Mouse (Mus musculus): ENCODE results near the gene Reps2. TPM values are rescaled to one million over a fixed set of nuclear protein-coding genes. Genes with fewer than 3 reads are reported as not detected.

Gene Reps2
- polyA plus RNA-seq, 1 experiment from 2014 or later: 2.3 TPM

DNA sequence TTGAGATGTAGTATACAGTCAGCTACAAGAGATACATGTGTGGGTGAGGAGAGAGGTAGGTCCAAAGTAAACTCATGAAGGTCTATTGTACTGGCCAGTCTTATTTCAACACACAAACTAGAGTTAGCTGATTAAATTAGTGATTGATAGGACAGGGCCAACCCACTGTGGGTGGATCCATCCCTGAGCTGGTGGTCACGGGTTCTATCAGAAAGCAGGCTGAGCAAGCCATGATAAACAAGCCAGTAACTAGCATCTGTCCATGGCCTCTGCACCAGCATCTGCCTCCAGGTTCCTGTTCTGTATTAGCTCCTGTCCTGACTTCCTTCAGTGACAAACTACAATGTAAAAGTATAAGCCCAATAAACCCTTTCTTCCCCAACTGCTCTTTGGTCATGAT lies 200.1 kb downstream of the Reps2 start:
- H3K9me3 ChIP-seq (ENCODE audit: control insufficient read depth, low read length): no peaks in the 10 kb centered on the region
- no peak for ATAC-seq (ENCODE audit: low FRiP score, low TSS enrichment)
- no peak overlapping the region for H3K4me3 ChIP-seq (ENCODE audit: low read length)
- no peak overlapping the region for H3K27ac ChIP-seq (ENCODE audit: low read depth, low read length)
- no peaks in the 10 kb centered on the region for H3K4me1 ChIP-seq (ENCODE audit: control insufficient read depth, insufficient read depth, low read length)
- 81% methylated on average over 1 of the region's 1 CpGs for WGBS
- no peaks in the 10 kb centered on the region for H3K27me3 ChIP-seq (ENCODE audit: control insufficient read depth, insufficient read depth, low read length)
- no peaks in the 10 kb centered on the region for H3K36me3 ChIP-seq (ENCODE audit: control insufficient read depth, insufficient read depth, low read length)
- H3K9ac ChIP-seq (ENCODE audit: low read depth, low read length): no peak overlapping the region
- H3K4me2 ChIP-seq (replicated peaks; ENCODE audit: low read depth, low read length): no peak overlapping the region

DNA sequence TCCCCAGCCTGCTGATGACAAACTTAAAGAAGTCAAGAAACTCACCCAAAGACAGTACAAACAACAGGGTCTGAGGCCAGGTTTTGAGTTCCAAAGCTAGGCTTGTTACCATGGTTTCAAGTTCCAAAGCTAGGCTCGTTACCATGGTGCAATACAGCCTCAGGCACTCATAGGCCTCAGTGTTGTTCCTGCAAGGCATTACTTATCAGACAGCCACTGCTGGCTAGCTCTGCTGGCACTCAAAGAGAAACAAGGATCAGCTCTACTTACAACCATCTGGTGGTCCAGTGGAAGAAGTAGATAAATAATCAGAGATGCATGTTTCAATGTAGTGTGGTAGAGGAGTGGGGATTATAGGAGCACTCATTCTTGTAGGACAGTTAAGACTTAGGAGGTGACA lies 200.5 kb downstream of the Reps2 start:
- Histone ChIP-seq H3K4me2 (replicated peaks; ENCODE audit: low read depth, low read length) (no peak overlapping the region), H3K36me3 (ENCODE audit: control insufficient read depth, insufficient read depth, low read length) (no peaks in the 10 kb centered on the region), H3K9me3 (ENCODE audit: control insufficient read depth, low read length) (no peaks in the 10 kb centered on the region), H3K27me3 (ENCODE audit: control insufficient read depth, insufficient read depth, low read length) (no peaks in the 10 kb centered on the region), H3K4me1 (ENCODE audit: control insufficient read depth, insufficient read depth, low read length) (no peaks in the 10 kb centered on the region), H3K4me3 (ENCODE audit: low read length) (no peak overlapping the region), H3K27ac (ENCODE audit: low read depth, low read length) (no peak overlapping the region), H3K9ac (ENCODE audit: low read depth, low read length) (no peak overlapping the region)
- 31% methylated on average over 1 of the region's 1 CpGs for WGBS
- ATAC-seq (ENCODE audit: low FRiP score, low TSS enrichment): no peak

DNA sequence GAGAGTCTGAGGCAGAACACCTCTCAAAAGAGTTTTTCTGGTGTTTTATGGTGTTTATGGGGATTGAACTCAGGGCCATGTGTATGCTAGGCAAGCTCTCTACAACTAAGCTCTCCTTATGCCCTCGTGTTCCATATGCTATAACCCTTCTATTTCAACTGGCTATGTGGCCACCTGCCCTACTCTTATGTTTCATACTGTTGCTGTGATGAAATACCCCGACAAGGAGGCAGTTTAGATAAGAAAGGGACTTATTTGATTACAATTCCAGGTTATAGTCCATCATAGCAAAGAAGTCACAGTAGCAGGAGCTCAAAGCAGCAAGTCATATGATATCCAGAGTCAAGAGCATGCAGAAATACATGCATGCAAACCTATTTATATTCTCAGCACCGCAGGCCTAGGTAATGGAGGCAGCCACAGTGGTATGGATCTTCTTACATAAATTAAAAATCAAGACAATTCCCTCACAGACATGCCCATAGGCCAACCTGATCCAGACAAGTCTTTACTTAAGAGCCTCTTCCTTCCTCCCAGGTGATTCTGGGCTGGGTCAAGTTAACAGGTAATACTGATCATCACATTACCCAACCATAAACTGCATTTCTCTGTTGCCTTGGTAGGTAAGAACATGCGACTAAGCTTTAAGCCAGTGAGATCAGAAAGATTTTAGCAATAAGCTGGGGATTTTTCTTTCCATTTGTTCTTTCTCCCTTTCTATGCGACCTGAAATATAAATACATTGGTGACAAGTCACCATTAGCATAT lies 210.5 kb downstream of the Reps2 start:
- H3K9ac ChIP-seq (ENCODE audit: low read depth, low read length): no peak overlapping the region
- no peak overlapping the region for H3K4me2 ChIP-seq (replicated peaks; ENCODE audit: low read depth, low read length)
- WGBS: 80% methylated on average over 5 of the region's 5 CpGs
- no peak overlapping the region for H3K27ac ChIP-seq (ENCODE audit: low read depth, low read length)
- H3K9me3 ChIP-seq (ENCODE audit: control insufficient read depth, low read length): no peaks in the 10 kb centered on the region
- no peak for ATAC-seq (ENCODE audit: low FRiP score, low TSS enrichment)
- H3K36me3 ChIP-seq (ENCODE audit: control insufficient read depth, insufficient read depth, low read length): no peaks in the 10 kb centered on the region
- no peak overlapping the region for H3K4me3 ChIP-seq (ENCODE audit: low read length)
- no peaks in the 10 kb centered on the region for H3K4me1 ChIP-seq (ENCODE audit: control insufficient read depth, insufficient read depth, low read length)
- H3K27me3 ChIP-seq (ENCODE audit: control insufficient read depth, insufficient read depth, low read length): no peaks in the 10 kb centered on the region

DNA sequence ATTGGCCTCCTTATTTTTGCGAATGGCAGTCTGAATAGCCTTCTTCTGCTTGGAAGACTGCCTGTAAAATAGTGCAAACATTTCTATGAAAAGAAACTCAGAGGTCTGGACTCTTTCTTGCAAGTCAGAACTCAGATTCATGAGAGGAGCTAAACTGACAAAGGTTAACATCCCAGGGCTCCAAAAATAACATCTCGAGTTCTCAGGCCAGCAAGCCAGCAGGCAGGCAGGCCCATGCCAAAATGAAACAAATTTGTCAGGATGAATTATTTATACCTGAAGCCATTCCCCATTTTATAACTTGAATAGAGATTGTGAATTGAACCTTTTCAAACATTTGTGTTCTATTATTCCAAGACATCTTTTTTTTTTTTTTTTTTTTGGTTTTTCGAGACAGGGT lies 215.8 kb downstream of the Reps2 start:
- no peak overlapping the region for H3K9ac ChIP-seq (ENCODE audit: low read depth, low read length)
- WGBS: 61% methylated on average over 2 of the region's 3 CpGs

DNA sequence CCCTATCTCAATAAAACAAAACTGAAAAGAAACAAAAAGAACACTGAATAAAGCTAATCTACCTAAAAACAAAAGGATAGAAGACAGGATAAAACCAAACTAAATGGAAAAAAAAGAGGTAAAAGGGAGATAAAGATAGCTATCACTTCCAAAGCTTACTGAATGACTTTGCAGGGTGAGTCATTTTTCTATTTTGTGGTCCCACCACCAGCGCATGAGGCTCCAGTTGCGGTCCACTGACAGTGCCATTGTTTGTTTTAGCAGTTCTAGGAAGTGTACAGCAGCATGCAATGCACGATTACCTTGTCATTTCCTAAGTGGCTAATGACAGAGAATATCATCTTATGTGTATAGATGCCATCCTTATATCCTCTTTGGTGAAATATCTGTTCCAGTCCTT lies 224.0 kb downstream of the Reps2 start:
- ATAC-seq (ENCODE audit: low FRiP score, low TSS enrichment): no peak
- H3K9me3 ChIP-seq (ENCODE audit: control insufficient read depth, low read length): no peaks in the 10 kb centered on the region
- H3K4me3 ChIP-seq (ENCODE audit: low read length): no peak overlapping the region
- H3K27me3 ChIP-seq (ENCODE audit: control insufficient read depth, insufficient read depth, low read length): no peaks in the 10 kb centered on the region; the same call in 1 of the 2 replicates
- WGBS: 70% methylated on average over 3 of the region's 3 CpGs
- no peak overlapping the region for H3K4me2 ChIP-seq (replicated peaks; ENCODE audit: low read depth, low read length)
- no peak overlapping the region for H3K9ac ChIP-seq (ENCODE audit: low read depth, low read length)
- no peaks in the 10 kb centered on the region for H3K36me3 ChIP-seq (ENCODE audit: control insufficient read depth, insufficient read depth, low read length)
- no peaks in the 10 kb centered on the region for H3K4me1 ChIP-seq (ENCODE audit: control insufficient read depth, insufficient read depth, low read length)
- no peak overlapping the region for H3K27ac ChIP-seq (ENCODE audit: low read depth, low read length)

More for the DNA sequence above, 215.8 kb downstream of the Reps2 start:
- Histone ChIP-seq H3K4me2 (replicated peaks; ENCODE audit: low read depth, low read length) (no peak overlapping the region), H3K36me3 (ENCODE audit: control insufficient read depth, insufficient read depth, low read length) (no peaks in the 10 kb centered on the region), H3K4me1 (ENCODE audit: control insufficient read depth, insufficient read depth, low read length) (no peaks in the 10 kb centered on the region), H3K27me3 (ENCODE audit: control insufficient read depth, insufficient read depth, low read length) (no peaks in the 10 kb centered on the region), H3K4me3 (ENCODE audit: low read length) (no peak overlapping the region), H3K27ac (ENCODE audit: low read depth, low read length) (no peak overlapping the region), H3K9me3 (ENCODE audit: control insufficient read depth, low read length) (no peaks in the 10 kb centered on the region)
- ATAC-seq (ENCODE audit: low FRiP score, low TSS enrichment): no peak

DNA sequence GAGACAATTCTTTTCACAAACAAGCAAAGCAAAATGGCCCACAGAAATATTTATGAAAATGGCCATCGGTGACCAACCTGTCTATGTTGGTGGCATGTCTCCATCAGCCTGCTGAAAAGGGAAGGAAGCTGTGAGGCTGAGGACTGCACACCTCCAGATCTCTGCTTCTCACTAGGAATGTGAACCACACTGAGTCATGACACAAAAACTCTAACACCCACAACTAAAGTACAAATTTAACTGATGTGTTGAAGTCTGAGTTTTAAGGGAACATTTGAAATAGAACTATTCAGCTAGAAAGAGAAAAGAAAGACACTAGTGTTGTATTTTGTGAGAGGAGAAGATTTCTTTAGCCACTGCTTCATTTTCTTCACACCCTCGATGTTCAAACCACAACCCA lies 230.3 kb downstream of the Reps2 start:
- WGBS: 91% methylated on average over 2 of the region's 2 CpGs
- no peak for ATAC-seq (ENCODE audit: low FRiP score, low TSS enrichment)
- Histone ChIP-seq H3K4me1 (ENCODE audit: control insufficient read depth, insufficient read depth, low read length) (no peaks in the 10 kb centered on the region), H3K36me3 (ENCODE audit: control insufficient read depth, insufficient read depth, low read length) (no peaks in the 10 kb centered on the region), H3K9ac (ENCODE audit: low read depth, low read length) (no peak overlapping the region), H3K4me3 (ENCODE audit: low read length) (no peak overlapping the region), H3K9me3 (ENCODE audit: control insufficient read depth, low read length) (no peaks in the 10 kb centered on the region), H3K27me3 (ENCODE audit: control insufficient read depth, insufficient read depth, low read length) (no peaks in the 10 kb centered on the region; the same call in 1 of the 2 replicates), H3K4me2 (replicated peaks; ENCODE audit: low read depth, low read length) (no peak overlapping the region), H3K27ac (ENCODE audit: low read depth, low read length) (no peak overlapping the region)

DNA sequence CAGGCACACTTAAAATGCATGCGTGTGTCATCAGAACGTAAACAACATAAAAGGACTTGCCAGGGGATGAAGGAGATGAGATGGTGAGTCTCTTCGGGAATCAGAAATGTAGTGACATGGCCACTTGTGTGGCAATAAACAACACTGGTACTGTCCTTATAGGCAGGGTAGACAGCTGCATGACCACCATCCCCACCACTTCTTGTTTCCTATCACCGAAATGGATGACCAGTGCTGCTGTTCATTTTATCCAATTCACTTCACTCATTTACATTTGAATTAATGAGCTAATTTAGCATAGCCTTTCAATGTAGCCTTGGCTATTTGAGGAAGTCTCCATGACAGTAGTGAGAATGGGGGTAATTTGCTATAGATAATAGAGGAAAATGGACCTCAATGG lies 236.2 kb downstream of the Reps2 start:
- 90% methylated on average over 4 of the region's 4 CpGs for WGBS
- ATAC-seq (ENCODE audit: low FRiP score, low TSS enrichment): no peak
- Histone ChIP-seq H3K4me3 (ENCODE audit: low read length) (no peak overlapping the region), H3K4me1 (ENCODE audit: control insufficient read depth, insufficient read depth, low read length) (no peaks in the 10 kb centered on the region), H3K36me3 (ENCODE audit: control insufficient read depth, insufficient read depth, low read length) (no peaks in the 10 kb centered on the region), H3K27ac (ENCODE audit: low read depth, low read length) (no peak overlapping the region), H3K9me3 (ENCODE audit: control insufficient read depth, low read length) (no peaks in the 10 kb centered on the region), H3K9ac (ENCODE audit: low read depth, low read length) (no peak overlapping the region), H3K4me2 (replicated peaks; ENCODE audit: low read depth, low read length) (no peak overlapping the region), H3K27me3 (ENCODE audit: control insufficient read depth, insufficient read depth, low read length) (no peaks in the 10 kb centered on the region; the same call in 1 of the 2 replicates)

DNA sequence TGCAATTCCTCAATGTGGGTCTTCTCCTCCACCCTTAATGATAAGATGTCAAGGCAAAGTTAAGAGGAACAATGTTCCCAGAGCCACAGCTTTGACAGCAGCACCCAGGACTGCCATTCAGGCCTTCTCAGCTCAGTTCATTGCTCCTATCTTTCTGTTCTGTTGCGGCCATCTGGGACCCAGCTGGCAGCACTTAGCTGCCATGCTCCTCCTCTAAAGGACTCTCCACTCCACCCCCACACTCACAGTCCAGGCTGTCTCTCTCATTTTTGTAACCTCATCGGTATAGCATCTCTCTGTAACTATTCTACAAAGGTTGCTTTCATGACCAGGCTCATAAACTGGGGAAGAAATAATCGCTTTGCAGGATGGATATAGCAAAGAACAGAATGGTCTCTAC lies 241.0 kb downstream of the Reps2 start:
- Histone ChIP-seq H3K4me2 (replicated peaks; ENCODE audit: low read depth, low read length) (no peak overlapping the region), H3K27ac (ENCODE audit: low read depth, low read length) (no peak overlapping the region), H3K4me3 (ENCODE audit: low read length) (no peak overlapping the region), H3K4me1 (ENCODE audit: control insufficient read depth, insufficient read depth, low read length) (no peaks in the 10 kb centered on the region), H3K9me3 (ENCODE audit: control insufficient read depth, low read length) (no peaks in the 10 kb centered on the region), H3K9ac (ENCODE audit: low read depth, low read length) (no peak overlapping the region), H3K36me3 (ENCODE audit: control insufficient read depth, insufficient read depth, low read length) (no peaks in the 10 kb centered on the region), H3K27me3 (ENCODE audit: control insufficient read depth, insufficient read depth, low read length) (no peaks in the 10 kb centered on the region; the same call in 1 of the 2 replicates)
- WGBS: 74% methylated on average over 3 of the region's 3 CpGs
- ATAC-seq (ENCODE audit: low FRiP score, low TSS enrichment): no peak

DNA sequence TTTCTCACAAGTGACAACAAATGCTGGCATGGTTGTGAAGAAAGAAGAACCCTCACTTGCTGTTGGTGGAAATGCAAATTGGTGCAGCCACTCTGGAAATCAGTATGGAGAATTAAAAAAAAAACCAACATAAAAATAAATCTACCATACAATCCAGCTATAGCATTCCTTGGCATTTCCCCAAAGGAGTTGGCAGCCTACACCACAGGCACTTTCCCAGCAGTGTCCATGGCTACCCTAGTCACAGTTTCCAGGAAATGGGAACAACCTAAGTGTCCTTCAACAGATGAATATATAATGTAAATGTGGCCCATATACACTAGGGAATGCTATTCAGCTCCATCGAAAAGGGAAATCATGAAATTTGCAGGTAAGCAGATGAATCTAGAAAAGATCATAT lies 262.7 kb downstream of the Reps2 start:
- Histone ChIP-seq H3K9ac (ENCODE audit: low read depth, low read length) (no peak overlapping the region), H3K36me3 (ENCODE audit: control insufficient read depth, insufficient read depth, low read length) (no peaks in the 10 kb centered on the region), H3K4me2 (replicated peaks; ENCODE audit: low read depth, low read length) (no peak overlapping the region), H3K9me3 (ENCODE audit: control insufficient read depth, low read length) (no peaks in the 10 kb centered on the region), H3K27ac (ENCODE audit: low read depth, low read length) (no peak overlapping the region), H3K4me1 (ENCODE audit: control insufficient read depth, insufficient read depth, low read length) (no peaks in the 10 kb centered on the region), H3K4me3 (ENCODE audit: low read length) (no peak overlapping the region), H3K27me3 (ENCODE audit: control insufficient read depth, insufficient read depth, low read length) (no peaks in the 10 kb centered on the region)
- WGBS: 91% methylated on average over 1 of the region's 1 CpGs
- ATAC-seq (ENCODE audit: low FRiP score, low TSS enrichment): no peak

All from kidney, embryonic 14.5 days (tissue).